Mouse (Mus musculus): Measurements from ENCODE around the gene Rsph3a.
A peak's percentile ranks its signal among the peaks of the same experiment; 100 is the strongest.
"Not testable (repeated sequence)": the region's sequence is repeated elsewhere in the genome, so short reads cannot be mapped to it uniquely, and the experiment has no call there.

The Rsph3a gene

GRCm38 (mm10) chr17:7929279-7929678, 16.1 kb upstream of the Rsph3a start:
- no peak for DNase-seq

GRCm38 (mm10) chr17:7931096-7931990, 14.1 kb upstream of the Rsph3a start:
- DNase-seq, result no peak

GRCm38 (mm10) chr17:7932121-7932520, 13.3 kb upstream of the Rsph3a start:
- not testable (repeated sequence) for DNase-seq

- peak; percentile 14 to 31 for DNase-seq
Observed at GRCm38 (mm10) chr17:7939640-7940039, 5.8 kb upstream of the Rsph3a start.

GRCm38 (mm10) chr17:7946053-7946627, 726 bp downstream of the Rsph3a start:
- DNase-seq, result not testable (repeated sequence)

GRCm38 (mm10) chr17:7951333-7951732, 5.9 kb downstream of the Rsph3a start:
- DNase-seq, result not testable (repeated sequence)

- not testable (repeated sequence) for DNase-seq
Observed at GRCm38 (mm10) chr17:7957242-7957641, 11.8 kb downstream of the Rsph3a start.

GRCm38 (mm10) chr17:7963333-7963732, 17.9 kb downstream of the Rsph3a start:
- not testable (repeated sequence) for DNase-seq

GRCm38 (mm10) chr17:7964398-7964797, 19.0 kb downstream of the Rsph3a start:
- not testable (repeated sequence) for DNase-seq

GRCm38 (mm10) chr17:7968490-7968889, 23.1 kb downstream of the Rsph3a start:
- DNase-seq, result not testable (repeated sequence)

GRCm38 (mm10) chr17:7969782-7970181, 24.4 kb downstream of the Rsph3a start:
- DNase-seq, result not testable (repeated sequence)

GRCm38 (mm10) chr17:7983484-7983883, 38.1 kb downstream of the Rsph3a start:
- not testable (repeated sequence) for DNase-seq

- DNase-seq, result not testable (repeated sequence)
Observed at GRCm38 (mm10) chr17:7985597-7985996, 40.2 kb downstream of the Rsph3a start.

- DNase-seq, result not testable (repeated sequence)
Observed at GRCm38 (mm10) chr17:7987038-7987437, 41.6 kb downstream of the Rsph3a start.

- not testable (repeated sequence) for DNase-seq
Observed at GRCm38 (mm10) chr17:8003248-8003647, 57.8 kb downstream of the Rsph3a start.

- DNase-seq, result not testable (repeated sequence)
Observed at GRCm38 (mm10) chr17:8006771-8007170, 61.4 kb downstream of the Rsph3a start.

- not testable (repeated sequence) for DNase-seq
Observed at GRCm38 (mm10) chr17:8009565-8009964, 64.2 kb downstream of the Rsph3a start.

GRCm38 (mm10) chr17:8013974-8014373, 68.6 kb downstream of the Rsph3a start:
- not testable (repeated sequence) for DNase-seq

- DNase-seq, result not testable (repeated sequence)
Observed at GRCm38 (mm10) chr17:8022675-8023074, 77.3 kb downstream of the Rsph3a start.

- not testable (repeated sequence) for DNase-seq
Observed at GRCm38 (mm10) chr17:8027475-8028168, 82.2 kb downstream of the Rsph3a start.
